Mouse (Mus musculus): ENCODE data around the gene Helq.

The Helq gene

DNA sequence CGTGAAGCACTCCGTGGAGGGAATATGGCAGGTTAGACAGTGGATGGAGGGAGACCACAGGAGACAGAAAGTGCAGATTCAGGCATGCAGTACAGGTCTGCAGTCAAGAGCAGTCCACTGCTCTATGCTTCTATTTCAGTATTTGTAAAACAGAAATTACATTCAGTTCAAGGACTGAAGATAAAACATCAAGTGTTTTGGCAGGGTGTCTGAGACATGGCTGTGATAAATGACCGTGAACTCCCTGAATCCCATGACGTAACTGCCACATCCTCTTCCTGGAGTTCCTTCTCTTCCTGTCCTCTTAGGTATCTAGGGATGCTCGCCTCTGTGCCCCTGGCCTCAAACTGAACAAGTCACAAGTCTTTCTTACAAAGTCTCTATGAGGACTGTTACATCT lies 21.5 kb downstream of the Helq start:
- DNase-seq: no peak

DNA sequence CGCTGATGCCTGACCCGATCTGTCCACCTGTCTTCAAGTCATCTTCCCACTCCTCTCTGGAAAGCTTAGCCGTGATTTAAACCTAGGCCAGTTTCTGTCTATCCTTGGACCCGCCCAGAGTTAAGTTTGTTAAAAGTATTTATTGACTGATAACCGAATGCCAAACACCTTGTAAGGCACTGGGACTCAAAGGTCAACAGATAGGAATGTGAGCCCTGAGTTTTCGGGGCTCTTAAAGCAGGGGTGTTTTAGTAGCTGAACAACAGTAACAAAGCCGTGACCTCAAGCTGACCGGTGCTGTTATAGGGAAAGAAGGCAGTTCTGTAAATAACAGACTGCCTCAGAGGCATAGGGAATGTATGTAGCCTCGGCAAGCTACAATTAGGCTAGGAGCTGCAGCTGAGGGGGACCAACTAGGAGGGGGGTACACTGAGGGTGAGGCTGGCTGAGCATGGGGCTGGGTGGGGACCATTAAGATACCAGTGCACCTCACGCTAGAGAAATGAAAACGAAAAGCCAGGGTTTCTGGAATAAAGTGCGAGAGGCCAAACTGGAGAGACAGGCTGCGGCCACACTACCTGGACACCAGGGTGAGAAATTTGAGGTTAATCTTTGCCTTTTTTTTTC lies 22.5 kb downstream of the Helq start:
- no peak for DNase-seq

DNA sequence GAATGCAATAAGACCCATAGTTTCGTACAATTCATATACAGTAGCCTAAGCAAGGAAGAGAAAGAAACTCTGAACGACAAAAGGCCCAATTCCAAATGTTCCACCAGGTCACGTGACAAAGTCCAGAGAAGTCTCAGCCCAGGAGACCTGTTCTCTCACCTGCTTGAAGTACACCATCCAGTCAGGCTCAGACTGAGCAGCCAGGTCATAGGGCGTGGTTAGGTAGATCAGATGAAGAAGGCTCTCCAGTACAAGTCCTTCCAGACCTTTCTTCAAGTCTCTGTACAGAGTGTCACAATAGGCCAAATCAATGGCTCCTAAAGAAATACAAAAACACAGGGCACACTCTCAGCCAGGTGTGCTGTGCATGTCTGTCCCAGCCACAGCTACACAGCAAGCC lies 26.8 kb downstream of the Helq start:
- DNase-seq: no peak

DNA sequence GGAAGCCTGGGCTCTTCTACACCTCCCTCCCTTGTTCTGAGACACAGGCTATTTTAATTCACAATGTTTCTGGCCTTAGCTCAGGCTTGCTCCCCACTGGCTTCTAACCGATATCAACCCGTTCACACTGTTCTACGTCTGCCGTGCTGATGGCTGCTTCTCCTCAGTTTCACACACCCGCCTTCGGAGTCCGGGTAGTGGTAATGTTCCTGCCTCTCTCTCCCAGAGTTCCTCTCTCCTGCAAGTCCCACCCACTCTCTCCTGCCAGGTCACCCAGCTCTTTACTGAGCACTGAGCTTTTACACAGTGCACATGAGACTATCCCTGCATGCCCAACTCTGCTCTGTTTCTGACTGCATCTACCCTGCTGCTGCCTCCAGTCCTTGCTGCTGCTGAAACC lies 32.4 kb downstream of the Helq start:
- DNase-seq: no peak

DNA sequence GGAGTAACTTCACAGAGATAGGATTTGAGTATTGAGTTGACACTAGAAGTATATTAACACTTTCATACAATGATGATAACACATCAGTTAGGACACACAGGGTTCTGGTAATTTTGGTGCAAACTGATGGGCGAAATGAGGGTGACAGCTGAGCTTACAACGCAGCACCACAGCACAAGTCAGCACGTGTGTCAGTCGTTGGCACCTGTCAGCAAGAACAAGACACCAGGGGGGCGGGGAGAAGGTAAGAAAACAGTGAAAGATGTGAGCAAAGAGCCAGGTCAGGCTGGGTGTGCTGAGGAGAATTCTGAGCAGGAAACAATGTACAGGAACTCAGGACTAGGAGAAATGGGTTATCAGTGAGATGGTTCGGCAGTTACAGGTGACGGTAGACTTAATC lies 36.7 kb downstream of the Helq start:
- no peak for DNase-seq

DNA sequence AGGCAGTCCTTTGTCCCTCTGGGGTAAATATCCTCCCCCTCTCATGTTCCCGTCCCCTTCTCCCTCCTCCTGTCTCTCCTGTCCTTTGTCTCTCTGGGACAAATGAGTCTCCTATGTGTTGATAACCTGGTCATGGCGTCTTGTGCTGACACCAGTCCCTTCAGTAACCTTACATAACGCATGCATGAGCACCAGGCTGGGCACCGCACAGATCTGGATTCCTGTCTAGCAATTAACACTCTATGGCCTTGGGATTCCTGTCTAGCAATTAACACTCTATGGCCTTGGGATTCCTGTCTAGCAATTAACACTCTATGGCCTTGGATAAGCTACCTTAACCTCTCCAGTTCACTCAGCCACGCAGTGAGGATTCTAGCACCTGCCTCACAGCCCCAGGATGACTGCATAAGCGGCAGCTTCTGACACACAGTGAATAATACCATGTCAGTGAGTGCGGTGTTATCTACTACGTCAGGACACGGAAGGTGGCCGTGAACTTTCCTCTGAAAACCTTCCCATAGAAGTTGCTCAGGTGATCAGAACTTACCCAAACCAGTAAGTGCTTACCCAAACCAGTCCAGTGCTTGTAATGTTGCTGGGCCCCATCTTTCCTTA lies 38.2 kb downstream of the Helq start:
- DNase-seq: no peak

DNA sequence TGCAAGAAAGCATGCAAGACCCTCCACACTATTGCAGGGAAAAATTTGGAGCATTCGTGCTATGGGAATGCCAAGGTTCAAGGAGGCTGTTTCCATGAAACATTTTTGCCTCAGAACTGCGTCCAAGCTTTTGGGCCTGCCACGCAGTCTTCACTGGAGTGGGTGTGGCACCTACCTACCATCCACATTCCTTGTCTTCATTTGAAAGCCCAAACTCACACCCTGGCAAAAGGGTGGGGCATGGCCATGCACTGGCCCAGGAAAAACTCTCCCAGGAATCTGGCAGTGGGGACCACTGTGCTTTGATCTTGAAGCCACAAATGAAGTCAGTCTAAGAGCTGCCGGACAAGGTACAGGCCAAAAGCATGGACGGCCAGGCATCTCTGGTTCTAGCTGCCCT lies 40.3 kb downstream of the Helq start:
- no peak for DNase-seq

DNA sequence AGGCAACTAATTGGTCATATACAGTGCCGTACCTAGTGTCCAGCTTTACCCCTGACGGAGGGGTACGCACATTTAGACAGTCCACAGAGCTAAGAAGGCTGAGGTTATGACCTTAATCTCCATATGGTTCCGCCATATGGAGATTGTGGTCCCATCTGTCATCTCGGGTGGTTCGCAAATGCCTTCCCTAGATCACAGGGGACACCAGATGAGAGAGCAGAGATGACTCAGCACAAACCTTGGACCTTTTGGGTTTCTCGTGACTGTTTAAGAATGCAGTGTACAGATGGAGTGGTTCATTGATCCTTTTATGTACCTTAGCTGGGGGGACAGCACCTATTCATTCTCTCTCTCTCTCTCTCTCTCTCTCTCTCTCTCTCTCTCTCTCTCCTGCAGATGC lies 45.0 kb downstream of the Helq start:
- DNase-seq: no peak

DNA sequence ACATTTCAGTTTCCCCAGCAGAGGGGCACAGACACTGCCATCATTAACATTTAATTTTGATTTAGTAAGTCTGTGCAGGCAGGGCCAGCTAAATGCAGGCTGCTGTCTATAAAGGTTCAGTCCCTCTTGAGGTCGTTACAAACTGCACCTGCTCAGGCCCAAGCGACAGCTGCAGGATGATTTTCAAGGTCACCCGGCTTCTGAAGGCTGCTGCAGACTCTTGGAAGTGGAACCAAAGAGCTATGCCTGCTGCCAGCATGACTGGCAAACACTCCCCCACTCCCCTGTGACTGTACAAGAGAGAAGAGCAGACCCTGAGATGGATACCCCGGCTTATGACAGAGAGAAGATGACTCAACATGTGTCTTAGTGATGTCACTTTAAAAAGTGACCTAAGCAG lies 46.7 kb downstream of the Helq start:
- no peak for DNase-seq

DNA sequence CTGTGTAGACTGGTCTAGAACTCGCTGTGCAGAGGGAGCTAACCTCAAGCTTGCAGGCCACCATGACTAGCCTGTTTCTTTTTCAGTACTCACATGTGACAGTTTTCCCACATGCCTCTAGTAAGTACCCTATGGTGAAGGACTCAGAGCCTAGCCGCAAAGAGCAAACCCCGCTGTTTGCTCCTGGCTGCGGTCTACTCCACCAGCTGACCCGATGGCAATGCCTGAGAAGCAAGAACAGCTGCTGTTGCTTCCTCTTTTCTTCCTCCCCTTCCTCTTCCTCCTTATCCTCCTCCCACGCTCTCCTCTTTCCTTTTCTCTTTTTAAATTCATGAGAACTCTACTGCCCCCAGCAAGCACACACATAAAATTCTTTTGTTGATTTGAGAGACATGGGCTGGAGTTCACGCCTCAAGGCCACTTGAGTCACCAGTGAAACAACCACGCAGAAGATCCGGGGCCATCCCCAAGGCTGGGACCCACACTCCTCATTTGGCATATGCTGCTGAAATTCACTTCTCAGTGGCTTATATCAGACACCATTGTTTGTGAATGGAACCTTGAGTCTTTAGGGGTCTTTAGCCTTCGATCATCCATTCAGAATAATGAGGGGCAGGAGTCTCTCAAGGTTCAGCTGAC lies 47.7 kb downstream of the Helq start:
- no peak for DNase-seq

DNA sequence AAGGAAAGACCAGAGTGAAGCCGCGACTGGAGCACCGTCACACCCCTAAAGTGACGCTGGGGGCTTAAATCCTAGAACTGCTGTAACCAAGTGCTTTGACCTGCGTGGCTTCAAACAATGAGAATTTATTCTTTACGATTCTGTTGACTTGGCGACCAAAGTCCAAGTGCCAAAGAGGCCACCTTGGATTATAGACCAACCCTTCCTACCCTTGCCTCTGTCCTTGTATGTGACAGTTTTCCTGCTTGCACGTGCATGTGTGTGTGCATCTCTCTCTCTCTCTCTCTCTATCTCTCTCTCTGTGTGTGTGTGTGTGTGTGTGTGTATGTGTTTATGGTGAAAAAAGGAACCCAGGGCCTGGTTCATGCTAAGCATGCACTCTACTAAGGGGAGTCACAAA lies 59.6 kb downstream of the Helq start:
- DNase-seq: no peak

DNA sequence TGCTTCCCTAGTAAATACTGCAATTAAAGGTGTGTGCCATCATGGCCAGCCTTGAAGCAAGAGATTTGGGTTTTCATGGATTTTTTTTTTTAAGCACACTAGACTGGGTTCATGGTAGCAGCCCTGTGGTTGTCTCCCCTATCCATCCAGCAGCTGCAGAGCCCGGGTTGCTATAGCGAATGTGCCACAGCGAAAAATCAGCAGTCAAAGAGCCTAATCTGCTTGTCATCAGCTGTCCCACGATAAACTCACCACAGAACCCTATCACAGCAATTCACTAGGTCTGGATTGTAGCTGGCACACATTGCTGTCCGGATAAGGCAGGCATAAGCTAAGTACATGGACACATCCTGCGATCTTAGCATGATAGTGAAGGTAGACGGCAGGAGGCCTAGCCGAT lies 61.5 kb downstream of the Helq start:
- no peak for DNase-seq

DNA sequence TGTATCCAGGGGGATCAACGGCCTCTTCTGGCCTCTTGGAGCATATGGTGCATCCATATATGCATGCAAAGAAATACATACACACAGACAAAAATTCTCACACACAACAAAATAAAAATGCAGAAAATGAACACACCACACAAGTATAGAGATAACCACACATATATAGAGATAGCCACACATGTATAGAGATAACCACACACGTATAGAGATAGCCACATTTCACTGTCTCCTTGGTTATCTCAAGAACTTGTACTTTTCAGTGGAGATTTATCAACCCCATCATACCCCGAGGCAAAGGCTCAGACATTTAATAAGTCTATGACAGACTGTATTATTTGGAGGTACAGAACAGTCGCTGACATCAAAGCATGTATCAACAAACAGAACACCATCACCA lies 63.9 kb downstream of the Helq start:
- DNase-seq: no peak

DNA sequence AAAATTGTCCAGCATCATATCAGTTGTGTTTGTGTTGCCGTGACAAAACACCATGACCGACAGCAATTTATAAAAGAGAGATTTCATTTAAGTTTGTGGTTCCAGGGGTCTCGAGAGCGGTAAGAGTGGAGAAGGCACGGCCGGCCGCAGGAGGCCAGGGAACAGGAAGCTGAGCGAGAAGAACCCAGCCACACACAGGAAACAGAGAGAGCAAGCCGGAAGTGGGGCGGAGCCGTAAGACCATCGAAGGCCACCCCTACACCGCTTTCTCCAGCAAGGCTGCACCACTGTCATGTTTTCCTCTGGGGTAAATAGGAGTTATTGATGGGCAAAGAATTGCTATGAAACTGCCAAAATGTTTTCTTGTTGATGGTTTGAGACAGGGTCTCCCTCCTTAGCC lies 69.6 kb downstream of the Helq start:
- DNase-seq: no peak

DNA sequence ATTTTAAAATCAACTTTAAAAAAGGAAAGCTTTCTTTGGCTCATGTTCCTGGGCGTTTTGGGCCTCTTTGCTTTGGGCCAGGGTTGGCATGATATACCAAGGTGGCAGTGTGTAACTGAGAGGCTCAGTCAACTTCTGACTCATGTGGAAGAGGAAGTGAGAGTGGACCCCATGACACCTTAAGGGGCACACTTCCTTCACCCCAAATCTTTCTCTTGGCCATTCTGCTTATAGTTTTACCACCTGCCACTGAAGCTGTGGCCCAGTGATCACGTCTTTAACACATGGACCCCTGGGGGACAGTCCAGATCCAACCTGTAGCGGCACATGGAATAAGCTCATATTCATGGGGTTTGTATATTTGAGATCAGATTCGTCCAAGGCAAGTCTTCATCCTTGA lies 72.4 kb downstream of the Helq start:
- DNase-seq: no peak

DNA sequence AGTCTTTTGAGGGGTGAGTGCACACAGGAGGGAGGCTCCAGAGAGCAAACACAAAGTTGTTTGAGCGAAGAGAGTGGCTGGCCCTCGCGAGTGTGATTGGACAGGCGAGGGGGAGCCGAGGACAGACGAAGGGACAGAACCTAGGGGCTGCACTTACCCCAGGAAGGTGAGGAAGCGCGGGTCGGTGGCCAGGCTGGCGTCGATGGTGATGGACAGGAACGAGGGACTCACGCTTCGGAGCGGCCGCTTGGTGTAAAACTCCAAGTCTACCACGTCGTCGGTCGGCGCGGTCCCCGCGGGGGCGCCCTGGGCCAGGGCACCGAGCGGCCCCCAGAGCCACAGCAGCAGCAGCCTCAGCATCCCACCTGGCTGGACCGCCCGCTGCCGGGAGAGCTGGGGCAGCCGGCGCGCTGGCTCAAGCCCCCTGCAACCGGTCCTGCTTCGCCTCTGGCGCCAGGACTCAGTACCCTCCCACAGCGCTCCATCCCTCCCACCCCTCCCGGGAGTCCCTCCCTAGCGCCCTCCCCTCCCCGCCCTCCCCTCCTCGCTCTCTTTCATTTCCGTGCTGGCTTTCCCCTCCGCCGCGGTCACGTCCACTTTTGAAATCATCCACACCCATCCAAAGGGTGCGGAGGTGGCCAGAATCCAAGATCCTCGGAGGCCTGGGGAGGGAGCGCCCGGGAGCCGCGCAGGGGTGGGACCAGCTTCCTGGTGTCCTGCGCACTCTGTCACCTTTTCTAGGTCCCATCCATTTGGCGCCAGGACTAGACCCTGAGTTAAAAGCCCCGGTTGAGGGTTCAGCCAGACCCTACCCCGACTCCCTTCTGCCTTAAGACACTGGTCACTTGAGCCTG lies 78.9 kb downstream of the Helq start, which contains the start of gene Hpse:
TSS of gene Hpse (minus strand) at position 482 of the 854 bp plus-strand sequence.
- DNase-seq: peak; percentile 29 to 44

DNA sequence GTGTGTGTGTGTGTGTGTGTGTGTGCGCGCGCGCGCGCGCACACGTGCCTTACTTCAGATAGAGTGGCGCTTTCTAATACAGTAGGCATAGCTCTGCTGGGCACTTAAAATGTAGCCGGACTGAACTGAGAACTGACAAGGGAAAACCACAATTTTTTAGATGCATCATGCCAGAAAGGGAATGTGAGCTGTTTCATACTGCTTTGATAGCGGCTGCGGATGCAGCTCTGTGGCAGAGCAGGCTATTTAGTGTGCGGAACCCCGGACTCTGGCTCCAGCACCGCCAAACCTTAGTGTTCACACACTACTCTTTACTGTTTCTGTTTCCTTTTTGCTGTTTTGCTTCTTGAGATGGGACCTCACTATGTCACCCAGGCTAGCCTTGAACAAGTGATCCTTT lies 81.6 kb downstream of the Helq start:
- no peak for DNase-seq

Measured in kidney, postnatal 36 days (tissue).